Mouse (Mus musculus) MEL-GATA-1-ER (cell line): ENCODE data around the gene Olfr1364.
A peak's percentile ranks its signal among the peaks of the same experiment; 100 is the strongest.

Experiments used
- DNase-seq: peaks from one replicate; pipeline ENCODE4 v3.0.0-alpha.2; 2012; ENCODE audit warnings: low read depth; ENCODE audit errors: extremely low read depth

Gene Olfr1364

GRCm38 (mm10) chr13:21581659-21582058, at the start of gene Olfr1364:
Gene Olfr1364, minus strand, starts transcription at chr13:21581759.
- no peak for DNase-seq

- no peak for DNase-seq
These were observed 32.4 kb upstream of the Olfr1364 start, which contains the start of gene Olfr1362 for GRCm38 (mm10) chr13:21613922-21614321. Gene Olfr1362, minus strand, starts transcription at chr13:21614022.

GRCm38 (mm10) chr13:21591618-21592017, 10.1 kb upstream of the Olfr1364 start:
- no peak for DNase-seq

GRCm38 (mm10) chr13:21559793-21560192, 21.8 kb downstream of the Olfr1364 start, which contains the start of gene Olfr1535:
Gene Olfr1535, minus strand, starts transcription at chr13:21559893.
- DNase-seq, result no peak

- DNase-seq, result no peak
These were observed 31.0 kb downstream of the Olfr1364 start for GRCm38 (mm10) chr13:21550416-21551110.

GRCm38 (mm10) chr13:21549487-21549886, 32.1 kb downstream of the Olfr1364 start:
- no peak for DNase-seq

- no peak for DNase-seq
These were observed 38.9 kb downstream of the Olfr1364 start, which contains the start of gene Olfr1366 for GRCm38 (mm10) chr13:21542708-21543107. Gene Olfr1366, minus strand, starts transcription at chr13:21542808.

- DNase-seq, result peak; percentile 72
These were observed 50.8 kb downstream of the Olfr1364 start, which contains the start of gene Zkscan8 for GRCm38 (mm10) chr13:21530781-21531201. Gene Zkscan8, minus strand, starts transcription at chr13:21531120.

- peak; percentile 11 for DNase-seq
These were observed 51.4 kb downstream of the Olfr1364 start for GRCm38 (mm10) chr13:21530136-21530535.
